Mouse (Mus musculus) frontal cortex, postnatal 14 days (tissue): Measurements from ENCODE around the gene Tmem233.
A peak's percentile ranks its signal among the peaks of the same experiment; 100 is the strongest.

Experiments
- DNase-seq, 2 experiments: peaks; one replicate each; pipeline ENCODE4 v3.0.0; 2022; ENCODE audit warnings: low spot score in 2 of 2

The Tmem233 gene

GRCm38 (mm10) chr5:116029071-116029470 lies 54.0 kb downstream of the Tmem233 start:
- DNase-seq = no peak

- no peak for DNase-seq
Observed at GRCm38 (mm10) chr5:116026561-116026960, 56.5 kb downstream of the Tmem233 start.

GRCm38 (mm10) chr5:116026107-116026506 lies 56.9 kb downstream of the Tmem233 start:
- no peak for DNase-seq

GRCm38 (mm10) chr5:116024327-116024739 lies 58.7 kb downstream of the Tmem233 start, which contains the start of gene Prkab1:
TSS of gene Prkab1 (minus strand) at chr5:116024508.
- DNase-seq = peak; percentile 86 to 88

- no peak for DNase-seq
Observed at GRCm38 (mm10) chr5:116023821-116024284, 59.2 kb downstream of the Tmem233 start.

GRCm38 (mm10) chr5:116023251-116023661 lies 59.8 kb downstream of the Tmem233 start:
- DNase-seq = no peak

GRCm38 (mm10) chr5:116022658-116023200 lies 60.3 kb downstream of the Tmem233 start:
- DNase-seq = no peak

GRCm38 (mm10) chr5:116022131-116022530 lies 60.9 kb downstream of the Tmem233 start:
- DNase-seq = no peak

GRCm38 (mm10) chr5:116021552-116021951 lies 61.5 kb downstream of the Tmem233 start:
- DNase-seq = no peak

GRCm38 (mm10) chr5:116019371-116019770 lies 63.7 kb downstream of the Tmem233 start:
- no peak for DNase-seq

- no peak for DNase-seq
Observed at GRCm38 (mm10) chr5:116018784-116019183, 64.3 kb downstream of the Tmem233 start.

GRCm38 (mm10) chr5:116018196-116018595 lies 64.8 kb downstream of the Tmem233 start:
- DNase-seq = no peak

- DNase-seq = no peak
Observed at GRCm38 (mm10) chr5:116017391-116017790, 65.7 kb downstream of the Tmem233 start.

GRCm38 (mm10) chr5:116016542-116016941 lies 66.5 kb downstream of the Tmem233 start:
- DNase-seq = no peak

- no peak for DNase-seq
Observed at GRCm38 (mm10) chr5:116014237-116014636, 68.8 kb downstream of the Tmem233 start.

GRCm38 (mm10) chr5:116013821-116014220 lies 69.2 kb downstream of the Tmem233 start:
- no peak for DNase-seq

GRCm38 (mm10) chr5:116012503-116012902 lies 70.5 kb downstream of the Tmem233 start:
- no peak for DNase-seq

GRCm38 (mm10) chr5:116011700-116012099 lies 71.3 kb downstream of the Tmem233 start:
- DNase-seq = no peak

GRCm38 (mm10) chr5:116009884-116010627 lies 73.0 kb downstream of the Tmem233 start:
- no peak for DNase-seq

GRCm38 (mm10) chr5:116009091-116009851 lies 73.8 kb downstream of the Tmem233 start:
- DNase-seq = no peak

GRCm38 (mm10) chr5:116007723-116008122 lies 75.3 kb downstream of the Tmem233 start:
- no peak for DNase-seq

- no peak for DNase-seq
Observed at GRCm38 (mm10) chr5:116006324-116007099, 76.5 kb downstream of the Tmem233 start.
